ENCODE assay signal across 8 mouse cellular contexts in genomic region chr9:43743647-43744137, GRCm38 (mm10). TPM values are rescaled to one million over a fixed set of nuclear protein-coding genes. Genes with fewer than 3 reads are reported as not detected.
DNase-seq lines count a peak whose midpoint lies in the region; ATAC-seq and TF ChIP-seq lines count a peak whose summit lies in the region.

TSS of gene Nectin1 (plus strand) at chr9:43743984.

- H3K4me2 ChIP-seq in forebrain, embryonic 16.5 days (ENCODE audit: low read length) = peak within 1 kb of the TSS; percentile 85
- H3K4me2 ChIP-seq in neural tube, embryonic 15.5 days = peak within 1 kb of the TSS; percentile 79

- WGBS in forebrain, embryonic 16.5 days = under 1% methylated on average over 43 of the region's 51 CpGs
- 1% methylated on average over 44 of the region's 51 CpGs for whole genome bisulfite sequencing in neural tube, embryonic 15.5 days

- peak within 1 kb of the TSS; percentile 95 for H3K9ac ChIP-seq in forebrain, embryonic 16.5 days (replicated peaks; ENCODE audit: low read depth, low read length)
- H3K9ac ChIP-seq in neural tube, embryonic 15.5 days (replicated peaks) = peak within 1 kb of the TSS; percentile 81

- H3K36me3 ChIP-seq in E14TG2a.4 (ENCODE audit: insufficient read depth, low read length) = peaks cover 2% of the 10 kb centered on the region; the same call in 1 of the 2 replicates
- H3K36me3 ChIP-seq in forebrain, embryonic 16.5 days (ENCODE audit: control insufficient read depth, insufficient read depth) = no peaks in the 10 kb centered on the region
- H3K36me3 ChIP-seq in neural tube, embryonic 15.5 days = no peaks in the 10 kb centered on the region

- no peaks in the 10 kb centered on the region for H3K9me3 ChIP-seq in E14TG2a.4 (ENCODE audit: low read length)
- H3K9me3 ChIP-seq in forebrain, embryonic 16.5 days (ENCODE audit: control insufficient read depth, low read length) = no peaks in the 10 kb centered on the region
- no peaks in the 10 kb centered on the region for H3K9me3 ChIP-seq in neural tube, embryonic 15.5 days (replicated peaks)

- peaks cover 88% of the 10 kb centered on the region for H3K4me1 ChIP-seq in E14TG2a.4 (replicated peaks; ENCODE audit: low read depth, low read length)
- H3K4me1 ChIP-seq in forebrain, embryonic 16.5 days (replicated peaks; ENCODE audit: control insufficient read depth, insufficient read depth, low read length) = peaks cover 42% of the 10 kb centered on the region
- H3K4me1 ChIP-seq in neural tube, embryonic 15.5 days = peaks cover 44% of the 10 kb centered on the region

- intact Hi-C loops in heart, postnatal 36 days (cut with DNase I) = loop anchor here (1.0 to 5.0 kb wide), 4 partner anchors 59 to 229 kb away; no protein-coding TSS in a partner anchor

- H3K27me3 ChIP-seq in E14TG2a.4 (ENCODE audit: insufficient read depth, low read length) = peaks cover 37% of the 10 kb centered on the region
- H3K27me3 ChIP-seq in forebrain, embryonic 16.5 days (replicated peaks; ENCODE audit: control insufficient read depth, insufficient read depth, low read length) = no peaks in the 10 kb centered on the region
- no peaks in the 10 kb centered on the region for H3K27me3 ChIP-seq in neural tube, embryonic 15.5 days (replicated peaks)

- ATAC-seq in cerebellum, adult (ENCODE audit: insufficient number of reproducible peaks, low FRiP score, low TSS enrichment) = peak; percentile 77
- ATAC-seq in forebrain, embryonic 16.5 days = peak; percentile 92
- peak; percentile 91 for ATAC-seq in neural tube, embryonic 15.5 days (ENCODE audit: low FRiP score)

- TF ChIP-seq CTCF in E14TG2a.4 (conservative IDR thresholded peaks at IDR 0.05; ENCODE audit: low read length) = peak; percentile 49

- peak within 1 kb of the TSS; percentile 94 for H3K4me3 ChIP-seq in E14TG2a.4 (replicated peaks; ENCODE audit: low read length)
- peak within 1 kb of the TSS; percentile 52 for H3K4me3 ChIP-seq in forebrain, embryonic 16.5 days (replicated peaks; ENCODE audit: low read length)
- peak within 1 kb of the TSS; percentile 59 for H3K4me3 ChIP-seq in neural tube, embryonic 15.5 days (replicated peaks)

- peak within 1 kb of the TSS; percentile 97 for H3K27ac ChIP-seq in forebrain, embryonic 16.5 days (ENCODE audit: low read length)
- peak within 1 kb of the TSS; percentile 95 for H3K27ac ChIP-seq in neural tube, embryonic 15.5 days (replicated peaks)

- DNase-seq in heart, postnatal 36 days = peak; percentile 85 to 91
- DNase-seq in layer of hippocampus, adult 18-20 months (ENCODE audit: low spot score in 2 of 2) = peak; percentile 87 to 91
- peak; percentile 88 to 89 for DNase-seq in lung, adult 18-20 months
- DNase-seq in testis, postnatal 10 days (ENCODE audit: low spot score) = peak; percentile 93

RNA-seq across cellular contexts. Expression of gene Nectin1, which starts in this region (rescaled TPM):
- 8.6 and 10.1 TPM in 2 replicates for polyA plus RNA-seq in forebrain, embryonic 16.5 days (2015; fragmentation: Nextera tagmentation; extraction: Ambion mirVana)
- 1 to 10 TPM; 2.6 to 3.1 TPM for total RNA-seq in heart, postnatal 36 days (2021)
- total RNA-seq in layer of hippocampus, adult 18-20 months (2021) = 10 to 100 TPM; 68.2 to 70.6 TPM
- polyA plus RNA-seq in neural tube, embryonic 15.5 days (2015; fragmentation: Nextera tagmentation; extraction: Ambion mirVana) = 14.0 and 14.9 TPM in 2 replicates

Comparison
In these comparisons a context has a peak if more than half of its experiments do, and no peak if none do; other contexts are left out.
1. Peak in every context shown above with its lines: DNase-seq, ATAC-seq, H3K4me3 ChIP-seq and H3K27ac ChIP-seq.
2. RNA of gene Nectin1 (total RNA-seq): 68.2 to 70.6 TPM in layer of hippocampus, adult 18-20 months; 2.6 to 3.1 TPM in heart, postnatal 36 days; every median in the first group is over 10 times any median in the second.